Mouse (Mus musculus) midbrain, postnatal 0 days (tissue): ENCODE measurements around the gene Cdca5. TPM values are rescaled to one million over a fixed set of nuclear protein-coding genes. Genes with fewer than 3 reads are reported as not detected.
"Not testable (repeated sequence)": the region's sequence is repeated elsewhere in the genome, so short reads cannot be mapped to it uniquely, and the experiment has no call there.

Source experiments
- ATAC-seq: fragments of 200-750 bp; cut with Nextera tagmentation; 2 replicates; pipeline ENCODE4 v1.8.0; 2017; ENCODE audit warnings: moderate number of reproducible peaks, mild to moderate bottlenecking, moderate TSS enrichment, moderate library complexity; ENCODE audit not compliant: low FRiP score
- DNase-seq: peaks from one replicate; pipeline ENCODE4 v3.0.0-alpha.2; 2015; ENCODE audit warnings: low spot score
- H3K27ac ChIP-seq: fragments of 300-500 bp; sonication (generic); 2 replicates; pipeline ENCODE4 v1.5.1; 2014; ENCODE audit warnings: low read depth, mild to moderate bottlenecking, low read length, mixed read lengths
- H3K27me3 ChIP-seq: fragments of 300-500 bp; sonication (generic); 2 replicates; pipeline ENCODE4 v1.6.1; 2014; ENCODE audit warnings: low read length, control low read depth, mixed read lengths; ENCODE audit not compliant: insufficient read depth
- H3K36me3 ChIP-seq: fragments of 300-500 bp; sonication (generic); 2 replicates; pipeline ENCODE4 v1.6.1; 2014; ENCODE audit warnings: low read length, control low read depth, mixed read lengths; ENCODE audit not compliant: insufficient read depth
- H3K4me1 ChIP-seq: fragments of 300-500 bp; sonication (generic); 2 replicates; pipeline ENCODE4 v1.6.1; 2014; ENCODE audit warnings: mild to moderate bottlenecking, control low read depth, antibody characterized with exemption, low read length, mixed read lengths; ENCODE audit not compliant: insufficient read depth
- H3K4me2 ChIP-seq: fragments of 300-500 bp; sonication (generic); 2 replicates; pipeline ENCODE4 v1.6.1; 2014; ENCODE audit warnings: low read depth, mild to moderate bottlenecking, low read length, mixed read lengths; ENCODE audit not compliant: poor library complexity, severe bottlenecking
- H3K4me3 ChIP-seq: fragments of 300-500 bp; sonication (generic); 2 replicates; pipeline ENCODE4 v1.5.1; 2014; ENCODE audit warnings: low read depth, mild to moderate bottlenecking, low read length, moderate library complexity
- H3K9ac ChIP-seq: fragments of 300-500 bp; sonication (generic); replicated peaks from 2 replicates; pipeline ENCODE4 v1.6.1; 2014; ENCODE audit warnings: mild to moderate bottlenecking, low read length, moderate library complexity, mixed read lengths; ENCODE audit not compliant: poor library complexity, severe bottlenecking
- H3K9me3 ChIP-seq: fragments of 300-500 bp; sonication (generic); 2 replicates; pipeline ENCODE4 v1.6.1; 2016; ENCODE audit warnings: low read length, control low read depth
- CTCF ChIP-seq: IDR thresholded peaks from 2 replicates; pipeline ENCODE4 v1.5.1; 2016; ENCODE audit warnings: antibody characterized with exemption, mild to moderate bottlenecking
- WGBS: fragments of 180-500 bp; shearing (Covaris S2); extraction: QIAGEN DNeasy Blood & Tissue Kit; methylation state at CpG from one replicate; pipeline ENCODE4 v1.1.7; 2014; 5-methylcytosine and 5-hydroxymethylcytosine counted together
- polyA plus RNA-seq: library from polyadenylated mRNA; unstranded; fragments of >200 nt; fragmentation: Nextera tagmentation; extraction: Ambion mirVana; gene quantifications from 2 replicates; pipeline ENCODE4 v1.2.1, GENCODE M21; 2015
- total RNA-seq: library from RNA; depleted of rRNA; stranded (reverse); fragments of >200 nt; gene quantifications from 2 replicates; pipeline ENCODE4 v1.2.3, GENCODE M21; 2014

Gene Cdca5
- total and polyA plus RNA-seq, 2 experiments from 2014 or later, result 1.3 to 1.6 TPM

GRCm38 (mm10) chr19:6044102-6044501 lies 40.7 kb upstream of the Cdca5 start:
- not testable (repeated sequence) for H3K27ac ChIP-seq, ATAC-seq, H3K9ac ChIP-seq, H3K9me3 ChIP-seq, H3K4me2 ChIP-seq, H3K4me3 ChIP-seq, H3K27me3 ChIP-seq
- Histone ChIP-seq H3K36me3 (peaks cover 10% of the 10 kb centered on the region), H3K4me1 (peaks cover 10% of the 10 kb centered on the region)
- TF ChIP-seq CTCF, result peak; percentile 74
- 58% methylated on average over 4 of the region's 4 CpGs for WGBS
- DNase-seq, result peak; percentile 67

GRCm38 (mm10) chr19:6045366-6046293 lies 39.2 kb upstream of the Cdca5 start:
- Histone ChIP-seq H3K9ac (peak overlapping the region; percentile 80), H3K4me1 (peaks cover 10% of the 10 kb centered on the region), H3K4me3 (peak overlapping the region; percentile 65), H3K9me3 (no peaks in the 10 kb centered on the region), H3K4me2 (peak overlapping the region; percentile 97), H3K27ac (peak overlapping the region; percentile 97), H3K36me3 (peaks cover 26% of the 10 kb centered on the region), H3K27me3 (no peaks in the 10 kb centered on the region)
- ATAC-seq, result peak; percentile 17
- peak; percentile 65 for DNase-seq
- WGBS, result 16% methylated on average over 20 of the region's 20 CpGs
- TF ChIP-seq CTCF, result peak; percentile 55

DNA sequence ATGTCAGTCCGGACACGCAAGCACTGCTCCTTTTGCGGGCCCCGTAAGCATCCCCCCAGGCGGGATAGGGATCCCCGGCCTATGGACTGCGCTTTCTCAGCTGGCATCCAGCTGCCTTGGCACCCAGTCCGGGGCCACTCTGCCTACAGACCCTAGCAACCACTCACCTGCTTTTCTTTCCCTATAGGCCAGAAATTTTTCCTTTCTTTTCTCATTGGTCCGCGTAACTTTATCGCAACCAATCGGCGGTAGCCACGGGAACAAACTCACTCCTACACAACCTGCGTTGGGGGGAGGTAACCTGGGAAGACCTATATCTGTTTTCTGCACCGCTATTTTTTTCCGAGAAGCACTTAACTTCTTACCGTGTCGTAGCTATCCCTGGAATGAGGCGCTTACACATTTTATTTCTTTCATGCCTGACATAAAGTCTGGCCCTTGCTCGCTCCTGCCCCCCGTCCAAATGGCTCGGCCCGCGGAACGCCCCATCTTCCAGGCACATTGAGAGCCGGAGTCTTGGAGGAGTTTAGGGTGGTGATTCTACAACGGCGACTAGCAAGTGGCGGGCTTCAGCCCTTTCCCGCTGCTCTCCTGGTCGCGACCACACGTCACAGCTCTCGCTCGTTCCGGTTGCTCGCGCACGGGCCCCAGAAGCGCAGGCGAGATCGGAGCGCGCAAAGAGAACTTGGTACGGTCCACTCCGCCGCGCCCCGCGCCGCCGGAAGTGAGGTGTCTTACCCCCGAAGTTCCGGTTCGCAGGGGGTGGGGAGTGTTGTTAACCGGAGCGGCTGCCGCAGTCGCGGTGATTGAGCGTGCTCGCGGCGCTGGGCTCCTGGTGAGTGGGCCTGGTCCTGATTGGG lies 38.3 kb upstream of the Cdca5 start, which contains the start of gene Syvn1:
Gene Syvn1, plus strand, starts transcription at position 283 of the 860 bp plus-strand sequence.
- no peak for TF ChIP-seq CTCF
- peaks cover 10% of the 10 kb centered on the region for H3K4me1 ChIP-seq
- peak; percentile 89 for ATAC-seq
- peak within 1 kb of the TSS; percentile 97 for H3K4me2 ChIP-seq
- peak; percentile 97 for DNase-seq
- no peaks in the 10 kb centered on the region for H3K9me3 ChIP-seq
- H3K27me3 ChIP-seq, result no peaks in the 10 kb centered on the region
- peaks cover 35% of the 10 kb centered on the region for H3K36me3 ChIP-seq
- peak within 1 kb of the TSS; percentile 65 for H3K4me3 ChIP-seq
- under 1% methylated on average over 65 of the region's 65 CpGs for WGBS
- peak within 1 kb of the TSS; percentile 80 for H3K9ac ChIP-seq
- peak within 1 kb of the TSS; percentile 97 for H3K27ac ChIP-seq

- DNase-seq (no peak), ATAC-seq (peak; percentile 12; the same call in 1 of the 2 replicates)
- peak overlapping the region; percentile 80 for H3K9ac ChIP-seq
- H3K4me1 ChIP-seq, result peaks cover 10% of the 10 kb centered on the region
- peak overlapping the region; percentile 97 for H3K4me2 ChIP-seq
- 2% methylated on average over 42 of the region's 44 CpGs for WGBS
- no peaks in the 10 kb centered on the region for H3K27me3 ChIP-seq
- H3K9me3 ChIP-seq, result no peaks in the 10 kb centered on the region
- H3K36me3 ChIP-seq, result peaks cover 43% of the 10 kb centered on the region
- TF ChIP-seq CTCF, result 0 out of 2 replicates have a peak, but pooled peaks have one; percentile 7
- H3K4me3 ChIP-seq, result peak overlapping the region; percentile 65
- H3K27ac ChIP-seq, result peak overlapping the region; percentile 97
Measured at GRCm38 (mm10) chr19:6047154-6047898, 37.5 kb upstream of the Cdca5 start.

GRCm38 (mm10) chr19:6047899-6048166 lies 37.0 kb upstream of the Cdca5 start:
- Histone ChIP-seq H3K36me3 (peaks cover 48% of the 10 kb centered on the region), H3K27me3 (no peaks in the 10 kb centered on the region), H3K4me1 (peaks cover 10% of the 10 kb centered on the region), H3K9ac (peak overlapping the region; percentile 80; the same call in 1 of the 2 replicates), H3K4me2 (peak overlapping the region; percentile 97), H3K9me3 (no peaks in the 10 kb centered on the region), H3K4me3 (peak overlapping the region; percentile 65), H3K27ac (no peak overlapping the region)
- 86% methylated on average over 8 of the region's 8 CpGs for WGBS
- DNase-seq (no peak), ATAC-seq (no peak)
- no peak for TF ChIP-seq CTCF
